Mouse (Mus musculus): ENCODE measurements around the gene Serpinb1b.

The Serpinb1b gene

DNA sequence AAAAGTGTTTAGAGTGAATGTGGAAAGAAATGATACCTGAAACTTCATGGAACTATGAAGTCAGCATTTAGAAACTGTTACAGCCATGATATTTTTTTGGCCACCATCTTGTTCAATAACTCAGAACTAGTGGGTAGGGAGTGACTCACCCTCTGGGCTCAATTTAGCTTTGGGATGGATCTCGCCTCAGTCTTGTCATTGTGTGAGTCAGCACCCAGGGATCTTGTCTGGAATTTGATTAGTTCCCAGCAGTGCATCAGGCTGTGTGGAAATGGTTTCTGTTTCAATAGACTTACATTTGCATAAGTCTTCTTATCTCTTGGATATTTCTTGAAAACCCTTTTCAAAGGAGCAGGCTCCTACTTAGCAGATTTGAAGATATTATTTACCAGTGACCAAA, 12.2 kb downstream of the Serpinb1b start:
- DNase-seq (ENCODE audit: low read depth, low spot score): no peak

DNA sequence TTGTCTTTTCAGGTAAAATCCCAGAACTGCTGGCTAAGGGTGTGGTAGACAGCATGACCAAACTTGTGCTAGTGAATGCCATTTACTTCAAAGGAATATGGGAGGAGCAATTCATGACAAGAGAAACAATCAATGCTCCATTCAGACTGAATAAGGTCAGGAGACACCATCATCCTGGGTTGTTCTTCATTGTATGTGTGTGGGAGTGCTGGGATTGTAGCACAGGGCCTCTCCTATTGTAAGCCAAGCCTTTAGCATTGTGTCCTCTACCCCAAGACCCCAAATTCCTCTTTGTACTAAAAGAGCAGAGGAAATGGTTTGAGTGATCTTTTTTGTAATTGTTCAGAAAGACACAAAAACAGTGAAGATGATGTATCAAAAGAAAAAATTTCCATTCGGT, 12.9 kb downstream of the Serpinb1b start:
- DNase-seq (ENCODE audit: low read depth, low spot score): peak; percentile 62

DNA sequence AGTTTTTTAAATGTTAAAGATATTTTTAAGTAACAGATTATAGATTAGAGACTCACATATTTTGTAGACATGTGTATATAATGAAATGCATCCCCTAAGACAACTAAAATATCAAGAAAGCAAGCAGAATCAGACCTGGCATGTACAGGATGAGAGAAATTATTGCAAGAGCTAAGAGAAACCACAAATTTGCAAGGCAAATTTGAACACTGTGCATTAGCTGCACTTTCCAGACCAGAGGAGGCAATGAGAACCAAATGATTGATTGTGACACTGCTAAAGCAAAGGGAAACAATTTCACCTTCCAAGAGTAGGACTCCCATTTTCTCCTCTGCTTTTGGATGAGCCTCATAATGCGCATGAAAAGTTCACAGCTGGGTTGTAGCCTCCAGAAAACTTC, 17.2 kb downstream of the Serpinb1b start:
- no peak for DNase-seq (ENCODE audit: low read depth, low spot score)

DNA sequence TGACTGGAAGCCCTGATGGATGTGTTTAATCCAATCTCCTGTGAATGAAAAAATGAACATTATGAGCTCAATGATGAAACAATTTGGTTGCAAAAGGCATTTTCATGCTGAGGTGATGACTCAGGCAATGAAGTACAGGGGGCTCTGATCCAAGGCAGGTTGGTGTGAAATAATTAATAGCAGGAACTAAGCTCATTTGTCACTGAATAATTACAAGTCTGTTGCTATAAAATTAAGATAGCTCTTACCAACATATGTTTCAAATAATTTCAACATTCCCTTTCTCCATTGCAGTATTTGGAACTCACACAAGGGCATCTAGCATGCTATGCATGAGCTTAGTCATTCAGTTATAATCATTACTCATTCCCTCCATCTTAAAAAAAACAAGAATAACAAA, 27.3 kb downstream of the Serpinb1b start:
- no peak for DNase-seq (ENCODE audit: low read depth, low spot score)

DNA sequence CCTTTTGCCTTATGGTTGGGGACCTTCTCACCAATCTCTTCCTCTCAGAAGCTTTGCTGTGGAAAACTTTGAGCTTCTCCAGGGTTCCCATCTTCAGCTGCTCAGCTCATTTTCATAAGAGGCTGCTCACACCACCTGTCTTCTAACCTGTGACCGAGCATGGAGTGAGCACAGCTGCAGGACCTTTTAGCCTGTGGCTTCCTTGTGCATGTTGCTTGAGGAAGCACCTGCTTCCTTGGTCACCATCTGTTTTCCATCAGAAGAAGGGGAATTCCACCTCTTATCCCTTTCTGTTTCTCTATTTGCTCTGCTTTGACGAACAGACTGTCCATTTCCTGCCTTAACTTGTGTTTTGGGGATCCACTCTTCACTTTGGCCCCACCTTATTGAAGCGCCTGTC, 34.7 kb downstream of the Serpinb1b start:
- no peak for DNase-seq (ENCODE audit: low read depth, low spot score)

DNA sequence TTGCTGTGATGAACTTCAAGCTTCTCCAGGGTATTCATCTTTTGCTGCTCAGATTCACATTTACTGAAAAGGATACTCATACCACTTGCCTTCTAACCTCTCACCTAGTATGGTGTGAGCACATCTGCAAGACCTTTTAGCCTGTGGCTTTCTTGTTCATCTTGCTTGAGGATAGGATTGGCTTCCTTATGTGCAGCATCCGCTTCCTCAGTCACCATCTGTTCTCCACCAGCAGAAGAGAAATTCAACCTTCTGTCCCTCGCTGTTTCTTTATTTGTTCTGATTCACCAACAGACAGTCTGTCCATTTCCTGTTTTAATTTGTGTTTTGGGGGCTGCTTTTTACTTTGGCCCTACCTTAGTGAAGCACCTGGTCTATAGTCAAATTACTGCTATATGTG, 59.3 kb downstream of the Serpinb1b start:
- DNase-seq (ENCODE audit: low read depth, low spot score): no peak

DNA sequence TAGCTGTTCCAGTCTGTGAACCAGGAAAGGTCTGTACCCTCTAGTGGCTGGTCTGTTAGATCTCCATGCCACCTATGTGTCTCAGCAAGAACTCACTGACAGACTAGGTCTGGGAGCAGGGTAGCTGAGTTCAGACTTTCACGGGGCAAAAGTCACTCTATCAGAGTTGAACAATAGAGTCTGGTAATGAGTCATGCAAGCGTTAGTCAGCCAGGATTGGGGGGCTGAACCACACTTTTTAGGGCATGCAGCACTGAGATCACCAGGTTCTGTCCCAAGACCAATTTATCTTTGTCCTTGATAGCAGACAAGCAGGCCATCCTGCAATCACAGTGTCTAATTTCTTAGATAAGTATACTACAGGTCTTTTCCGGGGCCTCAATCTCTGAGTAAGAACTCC, 63.1 kb downstream of the Serpinb1b start:
- no peak for DNase-seq (ENCODE audit: low read depth, low spot score)

Measured in ES-CJ7 (cell line).